34 mouse cellular contexts compared by ENCODE assay signal in the genomic region with DNA sequence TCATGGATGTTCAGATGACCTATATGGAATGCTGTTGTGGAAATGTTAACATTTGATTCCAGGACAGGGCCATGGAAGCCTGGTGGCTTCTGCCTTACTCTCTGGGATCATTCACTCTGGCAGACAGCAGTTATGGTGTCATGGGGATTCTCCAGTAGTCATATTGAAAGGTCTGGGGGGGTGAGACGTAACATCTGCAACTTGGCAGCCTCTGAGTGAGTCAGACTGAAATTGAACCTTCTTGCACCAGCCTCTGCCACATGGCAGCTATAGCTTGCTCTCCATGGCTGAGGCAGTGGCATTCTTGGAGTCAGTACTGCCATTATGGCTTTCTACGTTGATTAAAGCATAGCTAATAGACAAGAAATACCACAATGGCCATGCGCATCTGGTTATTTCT. TPM values are rescaled to one million over a fixed set of nuclear protein-coding genes. Genes with fewer than 3 reads are reported as not detected.
DNase-seq lines count a peak whose midpoint lies in the region; ATAC-seq lines count a peak whose summit lies in the region.
"Had no signal": no experiment of that assay in that cellular context is flagged by ENCODE, and none has a peak within 500 bp of the region (broad histone marks: within the 10 kb centered on the region; RNA-seq: fewer than 3 reads in every experiment).

No protein-coding gene starts in this region.

- H3K27me3 ChIP-seq in heart, embryonic 12.5 days (replicated peaks), result no peaks in the 10 kb centered on the region
- H3K27me3 ChIP-seq in forebrain, embryonic 15.5 days, result no peaks in the 10 kb centered on the region
- no peaks in the 10 kb centered on the region for H3K27me3 ChIP-seq in forebrain, embryonic 12.5 days
- H3K27me3 ChIP-seq: embryonic facial prominence, embryonic 13.5 days; forebrain, embryonic 13.5 days; hindbrain, embryonic 12.5 days; hindbrain, embryonic 15.5 days had no signal

- no peaks in the 10 kb centered on the region for H3K36me3 ChIP-seq in heart, embryonic 12.5 days
- no peaks in the 10 kb centered on the region for H3K36me3 ChIP-seq in forebrain, embryonic 15.5 days
- H3K36me3 ChIP-seq in forebrain, embryonic 12.5 days (replicated peaks), result no peaks in the 10 kb centered on the region
- H3K36me3 ChIP-seq: embryonic facial prominence, embryonic 10.5 days; embryonic facial prominence, embryonic 13.5 days; heart, embryonic 10.5 days; hindbrain, embryonic 12.5 days; hindbrain, embryonic 15.5 days had no signal

- WGBS in heart, embryonic 12.5 days, result 87% methylated on average over 3 of the region's 3 CpGs
- WGBS in forebrain, embryonic 15.5 days, result 88% methylated on average over 3 of the region's 3 CpGs
- 91% methylated on average over 3 of the region's 3 CpGs for WGBS in forebrain, embryonic 12.5 days

- no peak overlapping the region for H3K4me2 ChIP-seq in heart, embryonic 12.5 days
- H3K4me2 ChIP-seq in forebrain, embryonic 15.5 days (replicated peaks), result no peak overlapping the region
- no peak overlapping the region for H3K4me2 ChIP-seq in forebrain, embryonic 12.5 days
- H3K4me2 ChIP-seq: embryonic facial prominence, embryonic 13.5 days; forebrain, embryonic 13.5 days; hindbrain, embryonic 12.5 days; hindbrain, embryonic 15.5 days had no signal

- H3K4me1 ChIP-seq in heart, embryonic 12.5 days (replicated peaks), result 0 out of 2 replicates have a peak, but pooled peaks cover 8% of the 10 kb centered on the region
- no peaks in the 10 kb centered on the region for H3K4me1 ChIP-seq in forebrain, embryonic 15.5 days
- H3K4me1 ChIP-seq in forebrain, embryonic 12.5 days, result no peaks in the 10 kb centered on the region
- H3K4me1 ChIP-seq: embryonic facial prominence, embryonic 13.5 days; forebrain, embryonic 13.5 days; hindbrain, embryonic 12.5 days; hindbrain, embryonic 15.5 days had no signal

- no peaks in the 10 kb centered on the region for H3K9me3 ChIP-seq in heart, embryonic 12.5 days (replicated peaks)
- H3K9me3 ChIP-seq in forebrain, embryonic 15.5 days, result no peaks in the 10 kb centered on the region
- H3K9me3 ChIP-seq in forebrain, embryonic 12.5 days, result no peaks in the 10 kb centered on the region
- H3K9me3 ChIP-seq: embryonic facial prominence, embryonic 10.5 days; embryonic facial prominence, embryonic 13.5 days; forebrain, embryonic 13.5 days; heart, embryonic 10.5 days; hindbrain, embryonic 12.5 days; hindbrain, embryonic 15.5 days had no signal

- H3K4me3 ChIP-seq in heart, embryonic 12.5 days, result no peak overlapping the region
- H3K4me3 ChIP-seq in forebrain, embryonic 15.5 days, result no peak overlapping the region
- no peak overlapping the region for H3K4me3 ChIP-seq in forebrain, embryonic 12.5 days (replicated peaks)
- H3K4me3 ChIP-seq: embryonic facial prominence, embryonic 10.5 days; embryonic facial prominence, embryonic 13.5 days; erythroblast, embryonic 14.5 days; forebrain, embryonic 13.5 days; heart, adult 2 months; heart, embryonic 10.5 days; hindbrain, embryonic 12.5 days; hindbrain, embryonic 15.5 days had no signal

- no peak for ATAC-seq in heart, embryonic 12.5 days (ENCODE audit: insufficient number of reproducible peaks, low FRiP score)
- peak; percentile 47 for ATAC-seq in CD4-positive, CD25-positive, alpha-beta regulatory T cell, adult 4 months
- no peak for ATAC-seq in forebrain, embryonic 15.5 days (replicated peaks)
- ATAC-seq in forebrain, embryonic 12.5 days (ENCODE audit: low FRiP score), result no peak
- ATAC-seq: forebrain, embryonic 13.5 days; forebrain, postnatal 0 days; intestine, embryonic 16.5 days had no signal

- peak; percentile 70 for DNase-seq in heart, adult 11 months
- peak; percentile 78 for DNase-seq in induced T-regulatory cell, adult 2 months (ENCODE audit: low read depth)
- DNase-seq in testis, postnatal 14 days (ENCODE audit: low spot score), result no peak
- DNase-seq in thymus, adult 18-20 months, result no peak
- DNase-seq: adrenal gland, adult 2 months; adrenal gland, postnatal 14 days; cerebellum, adult 11-12 months; cerebellum, adult 8-10 months; cerebellum, postnatal 10 days; cerebellum, postnatal 36 days; embryo, embryonic 11 days; forebrain, postnatal 0 days; gastrocnemius, postnatal 25 days; heart, adult 2 months; kidney, adult 18-20 months had no signal

- H3K27ac ChIP-seq in heart, embryonic 12.5 days (ENCODE audit: poor library complexity, severe bottlenecking), result no peak overlapping the region
- no peak overlapping the region for H3K27ac ChIP-seq in forebrain, embryonic 15.5 days (replicated peaks)
- no peak overlapping the region for H3K27ac ChIP-seq in forebrain, embryonic 12.5 days
- H3K27ac ChIP-seq: embryonic facial prominence, embryonic 10.5 days; embryonic facial prominence, embryonic 13.5 days; forebrain, embryonic 13.5 days; heart, adult 2 months; heart, embryonic 10.5 days; hindbrain, embryonic 12.5 days; hindbrain, embryonic 15.5 days had no signal

- no peak overlapping the region for H3K9ac ChIP-seq in heart, embryonic 12.5 days
- no peak overlapping the region for H3K9ac ChIP-seq in forebrain, embryonic 15.5 days (replicated peaks)
- no peak overlapping the region for H3K9ac ChIP-seq in forebrain, embryonic 12.5 days
- H3K9ac ChIP-seq: embryonic facial prominence, embryonic 13.5 days; forebrain, embryonic 13.5 days; forebrain, postnatal 0 days; hindbrain, embryonic 12.5 days; hindbrain, embryonic 15.5 days had no signal

RNA-seq across cellular contexts. Expression of a gene that starts 22.1 kb away (rescaled TPM):
- not detected in 2 replicates for polyA plus RNA-seq in heart, embryonic 12.5 days (2016; fragmentation: Nextera tagmentation; extraction: Ambion mirVana)
- polyA plus RNA-seq in CD4-positive, CD25-positive, alpha-beta regulatory T cell, adult 4 months (2017; shearing (Covaris generic)), result 10 to 100 TPM; 35.4 to 55.3 TPM
- 0.23 TPM in 1 of 2 replicates, not detected in the other for polyA plus RNA-seq in forebrain, embryonic 15.5 days (2015; fragmentation: Nextera tagmentation; extraction: Ambion mirVana)
- polyA plus RNA-seq in forebrain, embryonic 12.5 days (2016; fragmentation: Nextera tagmentation; extraction: Ambion mirVana), result 0.11 and 0.12 TPM in 2 replicates
- polyA plus RNA-seq: adrenal gland, adult 2 months; C2C12; cortical plate, adult 2 months; embryonic facial prominence, embryonic 10.5 days; erythroblast, embryonic 14.5 days; forebrain, embryonic 13.5 days; forebrain, postnatal 0 days; gonadal fat pad, adult 2 months; heart, embryonic 10.5 days; heart, embryonic 14.5 days; hindbrain, embryonic 12.5 days; hindbrain, embryonic 15.5 days had no signal

RNA-seq across cellular contexts. Expression of a gene that starts 26.7 kb away (rescaled TPM):
- polyA plus RNA-seq in heart, embryonic 12.5 days (2016; fragmentation: Nextera tagmentation; extraction: Ambion mirVana), result 39.9 and 48.0 TPM in 2 replicates
- polyA plus RNA-seq in CD4-positive, CD25-positive, alpha-beta regulatory T cell, adult 4 months (2017; shearing (Covaris generic)), result 10 to 100 TPM; 48.3 to 55.6 TPM
- polyA plus RNA-seq in forebrain, embryonic 15.5 days (2015; fragmentation: Nextera tagmentation; extraction: Ambion mirVana), result 12.2 and 13.1 TPM in 2 replicates
- polyA plus RNA-seq in forebrain, embryonic 12.5 days (2016; fragmentation: Nextera tagmentation; extraction: Ambion mirVana), result 13.9 and 18.4 TPM in 2 replicates

RNA-seq across cellular contexts. Expression of a gene that starts 30.9 kb away (rescaled TPM):
- 111 and 112 TPM in 2 replicates for polyA plus RNA-seq in heart, embryonic 12.5 days (2016; fragmentation: Nextera tagmentation; extraction: Ambion mirVana)
- polyA plus RNA-seq in CD4-positive, CD25-positive, alpha-beta regulatory T cell, adult 4 months (2017; shearing (Covaris generic)), result 100 to 1,000 TPM; 201 to 243 TPM
- polyA plus RNA-seq in forebrain, embryonic 15.5 days (2015; fragmentation: Nextera tagmentation; extraction: Ambion mirVana), result 109 and 112 TPM in 2 replicates
- polyA plus RNA-seq in forebrain, embryonic 12.5 days (2016; fragmentation: Nextera tagmentation; extraction: Ambion mirVana), result 104 and 115 TPM in 2 replicates

RNA-seq across cellular contexts. Expression of a gene that starts 58.3 kb away (rescaled TPM):
- 0.17 TPM in 1 of 2 replicates, not detected in the other for polyA plus RNA-seq in heart, embryonic 12.5 days (2016; fragmentation: Nextera tagmentation; extraction: Ambion mirVana)
- polyA plus RNA-seq in CD4-positive, CD25-positive, alpha-beta regulatory T cell, adult 4 months (2017; shearing (Covaris generic)), result not detected
- not detected in 2 replicates for polyA plus RNA-seq in forebrain, embryonic 15.5 days (2015; fragmentation: Nextera tagmentation; extraction: Ambion mirVana)
- polyA plus RNA-seq in forebrain, embryonic 12.5 days (2016; fragmentation: Nextera tagmentation; extraction: Ambion mirVana), result not detected in 2 replicates
- polyA plus RNA-seq: adrenal gland, adult 2 months; brain, embryonic 14.5 days; C2C12; cortical plate, adult 2 months; embryonic facial prominence, embryonic 10.5 days; embryonic facial prominence, embryonic 13.5 days; erythroblast, embryonic 14.5 days; forebrain, embryonic 13.5 days; forebrain, postnatal 0 days; frontal cortex, adult 2 months; gonadal fat pad, adult 2 months; heart, adult 2 months; heart, embryonic 10.5 days; heart, embryonic 14.5 days; heart, postnatal 0 days; hindbrain, embryonic 12.5 days; intestine, embryonic 16.5 days had no signal

Comparison
In these comparisons a context has a peak if more than half of its experiments do, and no peak if none do; other contexts are left out.
1. DNase-seq: peak in heart, adult 11 months (single experiment) and induced T-regulatory cell, adult 2 months (single experiment); none in testis, postnatal 14 days (single experiment) and thymus, adult 18-20 months (0 of 2).
2. RNA of a gene that starts 22.1 kb away (polyA plus RNA-seq): 35.4 to 55.3 TPM in CD4-positive, CD25-positive, alpha-beta regulatory T cell, adult 4 months; 0.23 TPM in forebrain, embryonic 15.5 days, 0.11 to 0.12 TPM in forebrain, embryonic 12.5 days and not detected in heart, embryonic 12.5 days; every median in the first group is over 10 times any median in the second.